Mouse (Mus musculus): ENCODE data around the gene Kctd19. TPM values are rescaled to one million over a fixed set of nuclear protein-coding genes. Genes with fewer than 3 reads are reported as not detected.

Kctd19 gene
- total RNA-seq, 1 experiment = 0.18 TPM

GRCm38 (mm10) chr8:105393089-105393787 is 20.1 kb downstream of the Kctd19 start:
- no peak for TF ChIP-seq ZC3H11A (IDR thresholded peaks at IDR 0.05; ENCODE audit: borderline replicate concordance, low read depth, low read length)
- TF ChIP-seq CHD2 (IDR thresholded peaks at IDR 0.05; ENCODE audit: low read depth, low read length) = no peak
- Histone ChIP-seq H3K9me3 (ENCODE audit: control insufficient read depth, insufficient read depth, low read depth, low read length) (no peaks in the 10 kb centered on the region), H3K4me1 (ENCODE audit: control insufficient read depth in 2 of 2, insufficient read depth in 2 of 2, low read length in 2 of 2, poor library complexity in 1 of 2) (peaks cover 3 to 12% of the 10 kb centered on the region in 2 experiments; a peak in 3 of 4 replicates), H3K9ac (ENCODE audit: insufficient read depth, low read depth, low read length, poor library complexity, severe bottlenecking) (no peak overlapping the region), H3K36me3 (ENCODE audit: control insufficient read depth, insufficient read depth, low read length, poor library complexity, severe bottlenecking) (no peaks in the 10 kb centered on the region; the same call in 1 of the 2 replicates), H3K4me3 (ENCODE audit: insufficient read depth in 1 of 2, low read depth in 1 of 2, low read length in 2 of 2, poor library complexity in 1 of 2, severe bottlenecking in 1 of 2) (no peak overlapping the region), H3K27ac (ENCODE audit: insufficient read depth, low read depth, low read length, poor library complexity, severe bottlenecking) (no peak overlapping the region)
- in situ Hi-C loops (cut with MboI; ENCODE audit: low sequenced_read_pairs in 2 of 2, unreplicated experiment in 2 of 2) = no loop called here
- no peak for DNase-seq (ENCODE audit: low read depth, low spot score)

- H3K36me3 ChIP-seq (ENCODE audit: control insufficient read depth, insufficient read depth, low read length, poor library complexity, severe bottlenecking) = no peaks in the 10 kb centered on the region; the same call in 1 of the 2 replicates
- H3K4me3 ChIP-seq (ENCODE audit: insufficient read depth in 1 of 2, low read depth in 1 of 2, low read length in 2 of 2, poor library complexity in 1 of 2, severe bottlenecking in 1 of 2) = no peak overlapping the region
- H3K4me1 ChIP-seq (ENCODE audit: control insufficient read depth in 2 of 2, insufficient read depth in 2 of 2, low read length in 2 of 2, poor library complexity in 1 of 2) = 0 out of 4 replicates have a peak, but pooled peaks cover under 1 to 3% of the 10 kb centered on the region in 2 experiments
- in situ Hi-C loops (cut with MboI; ENCODE audit: low sequenced_read_pairs in 2 of 2, unreplicated experiment in 2 of 2) = no loop called here
- H3K27ac ChIP-seq (ENCODE audit: insufficient read depth, low read depth, low read length, poor library complexity, severe bottlenecking) = no peak overlapping the region
- no peaks in the 10 kb centered on the region for H3K9me3 ChIP-seq (ENCODE audit: control insufficient read depth, insufficient read depth, low read depth, low read length)
- TF ChIP-seq HCFC1 (IDR thresholded peaks at IDR 0.05; ENCODE audit: borderline replicate concordance, insufficient read depth, low read length) = no peak
- no peak overlapping the region for H3K9ac ChIP-seq (ENCODE audit: insufficient read depth, low read depth, low read length, poor library complexity, severe bottlenecking)
- no peak for DNase-seq (ENCODE audit: low read depth, low spot score)
These were observed 24.2 kb downstream of the Kctd19 start for GRCm38 (mm10) chr8:105389096-105389495.

- H3K36me3 ChIP-seq (ENCODE audit: control insufficient read depth, insufficient read depth, low read length, poor library complexity, severe bottlenecking) = no peaks in the 10 kb centered on the region; the same call in 1 of the 2 replicates
- no peaks in the 10 kb centered on the region for H3K9me3 ChIP-seq (ENCODE audit: control insufficient read depth, insufficient read depth, low read depth, low read length)
- no peak overlapping the region for H3K4me3 ChIP-seq (ENCODE audit: insufficient read depth in 1 of 2, low read depth in 1 of 2, low read length in 2 of 2, poor library complexity in 1 of 2, severe bottlenecking in 1 of 2)
- no peak overlapping the region for H3K9ac ChIP-seq (ENCODE audit: insufficient read depth, low read depth, low read length, poor library complexity, severe bottlenecking)
- no peak for DNase-seq (ENCODE audit: low read depth, low spot score)
- no peaks in the 10 kb centered on the region for H3K4me1 ChIP-seq (ENCODE audit: control insufficient read depth in 2 of 2, insufficient read depth in 2 of 2, low read length in 2 of 2, poor library complexity in 1 of 2)
- H3K27ac ChIP-seq (ENCODE audit: insufficient read depth, low read depth, low read length, poor library complexity, severe bottlenecking) = no peak overlapping the region
- in situ Hi-C loops (cut with MboI; ENCODE audit: low sequenced_read_pairs in 2 of 2, unreplicated experiment in 2 of 2) = no loop called here
- TF ChIP-seq CHD2 (IDR thresholded peaks at IDR 0.05; ENCODE audit: low read depth, low read length) (no peak), ZNF384 (IDR thresholded peaks at IDR 0.05; ENCODE audit: low read depth, low read length) (no peak), ZC3H11A (IDR thresholded peaks at IDR 0.05; ENCODE audit: borderline replicate concordance, low read depth, low read length) (no peak), HCFC1 (IDR thresholded peaks at IDR 0.05; ENCODE audit: borderline replicate concordance, insufficient read depth, low read length) (no peak), MAFK (IDR thresholded peaks at IDR 0.05; ENCODE audit: insufficient read depth, low read depth, low read length) (no peak)
These were observed 26.2 kb downstream of the Kctd19 start for GRCm38 (mm10) chr8:105387151-105387550.

- no peaks in the 10 kb centered on the region for H3K4me1 ChIP-seq (ENCODE audit: control insufficient read depth in 2 of 2, insufficient read depth in 2 of 2, low read length in 2 of 2, poor library complexity in 1 of 2)
- no peak overlapping the region for H3K4me3 ChIP-seq (ENCODE audit: insufficient read depth in 1 of 2, low read depth in 1 of 2, low read length in 2 of 2, poor library complexity in 1 of 2, severe bottlenecking in 1 of 2)
- in situ Hi-C loops (cut with MboI; ENCODE audit: low sequenced_read_pairs in 2 of 2, unreplicated experiment in 2 of 2) = no loop called here
- H3K27ac ChIP-seq (ENCODE audit: insufficient read depth, low read depth, low read length, poor library complexity, severe bottlenecking) = no peak overlapping the region
- no peak overlapping the region for H3K9ac ChIP-seq (ENCODE audit: insufficient read depth, low read depth, low read length, poor library complexity, severe bottlenecking)
- H3K9me3 ChIP-seq (ENCODE audit: control insufficient read depth, insufficient read depth, low read depth, low read length) = no peaks in the 10 kb centered on the region
- TF ChIP-seq HCFC1 (IDR thresholded peaks at IDR 0.05; ENCODE audit: borderline replicate concordance, insufficient read depth, low read length) (no peak), ZC3H11A (IDR thresholded peaks at IDR 0.05; ENCODE audit: borderline replicate concordance, low read depth, low read length) (no peak), CHD2 (IDR thresholded peaks at IDR 0.05; ENCODE audit: low read depth, low read length) (no peak), MAFK (IDR thresholded peaks at IDR 0.05; ENCODE audit: insufficient read depth, low read depth, low read length) (no peak), ZNF384 (IDR thresholded peaks at IDR 0.05; ENCODE audit: low read depth, low read length) (no peak)
- DNase-seq (ENCODE audit: low read depth, low spot score) = no peak
- H3K36me3 ChIP-seq (ENCODE audit: control insufficient read depth, insufficient read depth, low read length, poor library complexity, severe bottlenecking) = no peaks in the 10 kb centered on the region
These were observed 29.2 kb downstream of the Kctd19 start for GRCm38 (mm10) chr8:105384070-105384469.

- H3K4me1 ChIP-seq (ENCODE audit: control insufficient read depth in 2 of 2, insufficient read depth in 2 of 2, low read length in 2 of 2, poor library complexity in 1 of 2) = 0 out of 4 replicates have a peak, but pooled peaks cover 0 to 2% of the 10 kb centered on the region in 2 experiments
- no peaks in the 10 kb centered on the region for H3K9me3 ChIP-seq (ENCODE audit: control insufficient read depth, insufficient read depth, low read depth, low read length)
- TF ChIP-seq HCFC1 (IDR thresholded peaks at IDR 0.05; ENCODE audit: borderline replicate concordance, insufficient read depth, low read length) (no peak), ZC3H11A (IDR thresholded peaks at IDR 0.05; ENCODE audit: borderline replicate concordance, low read depth, low read length) (no peak), MAFK (IDR thresholded peaks at IDR 0.05; ENCODE audit: insufficient read depth, low read depth, low read length) (no peak), CHD2 (IDR thresholded peaks at IDR 0.05; ENCODE audit: low read depth, low read length) (no peak), ZNF384 (IDR thresholded peaks at IDR 0.05; ENCODE audit: low read depth, low read length) (no peak)
- DNase-seq (ENCODE audit: low read depth, low spot score) = no peak
- no peaks in the 10 kb centered on the region for H3K36me3 ChIP-seq (ENCODE audit: control insufficient read depth, insufficient read depth, low read length, poor library complexity, severe bottlenecking)
- H3K9ac ChIP-seq (ENCODE audit: insufficient read depth, low read depth, low read length, poor library complexity, severe bottlenecking) = no peak overlapping the region
- no peak overlapping the region for H3K4me3 ChIP-seq (ENCODE audit: insufficient read depth in 1 of 2, low read depth in 1 of 2, low read length in 2 of 2, poor library complexity in 1 of 2, severe bottlenecking in 1 of 2)
- in situ Hi-C loops (cut with MboI; ENCODE audit: low sequenced_read_pairs in 2 of 2, unreplicated experiment in 2 of 2) = no loop called here
- no peak overlapping the region for H3K27ac ChIP-seq (ENCODE audit: insufficient read depth, low read depth, low read length, poor library complexity, severe bottlenecking)
These were observed 33.0 kb downstream of the Kctd19 start for GRCm38 (mm10) chr8:105380308-105380707.

Data from ES-E14 (cell line).